Mouse (Mus musculus) liver, embryonic 14.5 days (tissue): ENCODE results near the gene Gm10220.
"Not testable (repeated sequence)": the region's sequence is repeated elsewhere in the genome, so short reads cannot be mapped to it uniquely, and the experiment has no call there.

ENCODE experiments used
- CTCF ChIP-seq: IDR thresholded peaks from 2 replicates; pipeline ENCODE4 v1.5.1; 2016; ENCODE audit warnings: antibody characterized with exemption, low read depth, control low read depth
- EP300 ChIP-seq: IDR thresholded peaks from 2 replicates; pipeline ENCODE4 v1.6.1; 2016; ENCODE audit warnings: antibody characterized with exemption, low read depth

GRCm38 (mm10) chr5:26079023-26079422, 42.2 kb downstream of the Gm10220 start:
- TF ChIP-seq CTCF, EP300: not testable (repeated sequence)
